Mouse (Mus musculus): ENCODE results near the gene Hsdl1. TPM values are rescaled to one million over a fixed set of nuclear protein-coding genes. Genes with fewer than 3 reads are reported as not detected.

The Hsdl1 gene
- polyA plus RNA-seq, 1 experiment from 2014 or later = 21.8 TPM

DNA sequence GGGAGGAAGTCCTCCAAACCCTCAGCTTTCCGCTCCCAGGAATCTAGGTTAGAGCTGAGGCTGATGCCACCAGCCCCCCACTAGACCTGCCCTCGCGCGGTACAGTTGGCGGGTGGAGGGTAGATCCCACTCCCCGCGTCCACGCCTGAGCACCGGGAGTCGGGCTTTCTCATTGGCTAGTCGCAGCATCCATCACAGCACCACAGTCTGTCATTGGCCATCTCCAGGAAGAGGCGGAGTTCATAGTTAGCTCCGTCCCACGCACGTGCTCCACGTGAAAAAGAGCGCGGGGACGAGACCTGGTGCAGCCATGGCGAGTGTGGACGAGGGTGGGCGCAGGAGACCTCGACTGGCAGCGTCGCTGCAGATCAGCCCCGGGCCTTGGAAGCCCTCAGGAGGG lies 37.5 kb upstream of the Hsdl1 start, which contains the start of gene Adad2:
Gene Adad2 (plus strand): TSS at position 277 of the 400 bp plus-strand sequence.
- TF ChIP-seq CTCF (IDR thresholded peaks at IDR 0.05; ENCODE audit: low read depth) = no peak
- H3K36me3 ChIP-seq (ENCODE audit: control insufficient read depth, insufficient read depth) = no peaks in the 10 kb centered on the region
- no peaks in the 10 kb centered on the region for H3K4me1 ChIP-seq (replicated peaks; ENCODE audit: control insufficient read depth, insufficient read depth, low read length)
- WGBS = 83% methylated on average over 26 of the region's 26 CpGs
- H3K4me3 ChIP-seq (ENCODE audit: low read depth, low read length) = no peak within 1 kb of the TSS
- no peak within 1 kb of the TSS for H3K4me2 ChIP-seq (replicated peaks; ENCODE audit: low read depth)
- no peaks in the 10 kb centered on the region; the same call in 1 of the 2 replicates for H3K27me3 ChIP-seq (replicated peaks; ENCODE audit: control insufficient read depth, insufficient read depth, low read length)
- H3K9me3 ChIP-seq (ENCODE audit: control insufficient read depth) = no peaks in the 10 kb centered on the region
- H3K9ac ChIP-seq (ENCODE audit: low read depth, low read length) = no peak within 1 kb of the TSS
- H3K27ac ChIP-seq (ENCODE audit: low read depth, low read length) = no peak within 1 kb of the TSS
- ATAC-seq = no peak

DNA sequence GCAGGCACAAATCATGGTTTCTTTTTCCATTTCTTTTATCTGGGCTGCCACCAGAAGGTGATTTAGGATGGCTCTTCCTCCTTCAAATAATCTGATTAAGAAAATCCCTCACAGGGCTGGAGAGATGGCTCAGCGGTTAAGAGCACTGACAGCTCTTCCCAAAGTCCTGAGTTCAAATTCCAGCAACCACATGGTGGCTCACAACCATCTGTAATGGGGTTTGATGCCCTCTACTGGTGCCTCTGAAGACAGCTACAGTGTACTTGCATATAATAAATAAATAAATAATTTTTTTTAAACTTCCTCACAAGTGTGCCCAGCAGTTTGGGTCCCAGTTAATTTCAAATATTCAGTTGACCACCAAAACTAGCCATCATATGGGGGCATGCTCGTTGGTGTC lies 31.2 kb upstream of the Hsdl1 start:
- no peak overlapping the region for H3K9ac ChIP-seq (ENCODE audit: low read depth, low read length)

DNA sequence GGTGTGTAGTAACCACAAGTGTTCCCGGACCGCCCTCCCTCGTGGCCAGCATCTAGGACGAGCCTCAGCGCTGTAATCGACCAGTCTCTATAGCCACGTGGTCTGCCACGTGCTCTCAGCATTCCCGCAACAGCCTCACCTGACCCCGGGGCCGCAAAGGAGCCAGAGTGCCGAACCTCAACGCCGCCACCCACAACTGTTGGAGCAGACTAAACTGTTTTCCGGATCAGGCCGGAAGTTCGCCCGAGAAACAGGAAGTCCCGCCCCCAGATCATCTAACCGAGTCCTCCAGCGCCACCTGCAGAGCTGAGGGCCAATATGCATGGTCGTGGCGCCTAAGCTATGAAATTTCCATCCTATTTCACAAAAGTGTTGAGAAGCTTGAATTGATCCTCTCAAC lies 30.0 kb upstream of the Hsdl1 start, which contains the start of gene Taf1c:
Gene Taf1c (minus strand): TSS at position 227 of the 400 bp plus-strand sequence.
- Histone ChIP-seq H3K4me2 (replicated peaks; ENCODE audit: low read depth) (peak within 1 kb of the TSS; percentile 79), H3K4me3 (ENCODE audit: low read depth, low read length) (peak within 1 kb of the TSS; percentile 52), H3K27ac (ENCODE audit: low read depth, low read length) (peak within 1 kb of the TSS; percentile 30), H3K4me1 (replicated peaks; ENCODE audit: control insufficient read depth, insufficient read depth, low read length) (peaks cover 6% of the 10 kb centered on the region; the same call in 1 of the 2 replicates), H3K9me3 (ENCODE audit: control insufficient read depth) (no peaks in the 10 kb centered on the region), H3K27me3 (replicated peaks; ENCODE audit: control insufficient read depth, insufficient read depth, low read length) (no peaks in the 10 kb centered on the region), H3K36me3 (ENCODE audit: control insufficient read depth, insufficient read depth) (peaks cover 28% of the 10 kb centered on the region), H3K9ac (ENCODE audit: low read depth, low read length) (peak within 1 kb of the TSS; percentile 51; the same call in 1 of the 2 replicates)
- TF ChIP-seq CTCF (IDR thresholded peaks at IDR 0.05; ENCODE audit: low read depth) = peak; percentile 96
- ATAC-seq = peak; percentile 90
- WGBS = under 1% methylated on average over 23 of the region's 23 CpGs

More for the DNA sequence above, 31.2 kb upstream of the Hsdl1 start:
- H3K4me1 ChIP-seq (replicated peaks; ENCODE audit: control insufficient read depth, insufficient read depth, low read length) = peaks cover 6% of the 10 kb centered on the region; the same call in 1 of the 2 replicates
- H3K9me3 ChIP-seq (ENCODE audit: control insufficient read depth) = no peaks in the 10 kb centered on the region
- no peak overlapping the region for H3K4me3 ChIP-seq (ENCODE audit: low read depth, low read length)
- H3K36me3 ChIP-seq (ENCODE audit: control insufficient read depth, insufficient read depth) = peaks cover 15% of the 10 kb centered on the region
- WGBS = 83% methylated on average over 2 of the region's 2 CpGs
- H3K4me2 ChIP-seq (replicated peaks; ENCODE audit: low read depth) = no peak overlapping the region
- TF ChIP-seq CTCF (IDR thresholded peaks at IDR 0.05; ENCODE audit: low read depth) = peak; percentile 58
- no peak overlapping the region for H3K27ac ChIP-seq (ENCODE audit: low read depth, low read length)
- ATAC-seq = no peak
- H3K27me3 ChIP-seq (replicated peaks; ENCODE audit: control insufficient read depth, insufficient read depth, low read length) = no peaks in the 10 kb centered on the region

DNA sequence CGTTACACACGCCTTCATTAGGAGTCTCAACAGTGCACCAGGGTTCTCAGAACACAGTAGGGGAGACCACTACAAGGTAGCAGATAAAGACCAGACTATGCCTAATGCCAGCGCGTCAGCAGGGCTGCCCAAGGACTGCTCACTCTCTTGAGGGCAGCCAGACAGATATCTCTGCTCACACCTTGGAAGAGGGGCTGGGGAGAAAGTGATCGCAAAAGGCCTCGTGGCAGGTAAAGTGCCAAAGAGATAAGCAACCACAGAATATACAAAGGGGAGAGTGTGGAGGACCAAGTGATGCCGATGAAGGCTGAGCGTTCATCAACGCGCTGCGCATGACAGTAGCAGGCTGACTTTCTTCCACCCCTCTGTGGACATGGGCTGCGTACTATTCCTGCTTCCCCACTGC lies 29.4 kb upstream of the Hsdl1 start:
- Histone ChIP-seq H3K4me3 (ENCODE audit: low read depth, low read length) (peak overlapping the region; percentile 52), H3K4me2 (replicated peaks; ENCODE audit: low read depth) (peak overlapping the region; percentile 79), H3K27ac (ENCODE audit: low read depth, low read length) (peak overlapping the region; percentile 30), H3K27me3 (replicated peaks; ENCODE audit: control insufficient read depth, insufficient read depth, low read length) (no peaks in the 10 kb centered on the region), H3K4me1 (replicated peaks; ENCODE audit: control insufficient read depth, insufficient read depth, low read length) (peaks cover 6% of the 10 kb centered on the region; the same call in 1 of the 2 replicates), H3K36me3 (ENCODE audit: control insufficient read depth, insufficient read depth) (peaks cover 33% of the 10 kb centered on the region), H3K9ac (ENCODE audit: low read depth, low read length) (peak overlapping the region; percentile 51; the same call in 1 of the 2 replicates), H3K9me3 (ENCODE audit: control insufficient read depth) (no peaks in the 10 kb centered on the region)
- no peak for ATAC-seq
- TF ChIP-seq CTCF (IDR thresholded peaks at IDR 0.05; ENCODE audit: low read depth) = no peak
- 26% methylated on average over 12 of the region's 12 CpGs for WGBS

DNA sequence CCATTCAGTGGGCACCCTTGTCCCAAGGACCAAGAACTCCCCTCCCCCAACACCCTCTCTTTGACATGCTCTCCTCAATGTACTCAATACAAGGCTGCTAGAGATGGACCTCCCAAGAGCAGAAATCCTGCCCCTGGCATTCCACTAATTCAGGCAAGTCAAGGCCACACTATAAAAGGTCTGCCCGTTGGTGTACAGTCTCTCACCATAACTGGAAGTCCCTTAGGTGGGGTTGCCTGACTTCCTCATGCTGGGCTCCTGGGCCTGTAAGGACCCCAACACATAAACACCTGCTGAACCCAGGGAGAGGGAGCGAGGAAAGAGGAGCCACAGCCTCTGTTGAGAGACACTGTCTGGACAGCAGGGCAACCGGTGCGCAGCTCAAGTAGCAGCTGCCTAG lies 28.8 kb upstream of the Hsdl1 start:
- no peak for TF ChIP-seq CTCF (IDR thresholded peaks at IDR 0.05; ENCODE audit: low read depth)
- H3K4me3 ChIP-seq (ENCODE audit: low read depth, low read length) = no peak overlapping the region
- H3K4me2 ChIP-seq (replicated peaks; ENCODE audit: low read depth) = peak overlapping the region; percentile 79
- no peak for ATAC-seq
- H3K27ac ChIP-seq (ENCODE audit: low read depth, low read length) = no peak overlapping the region
- H3K27me3 ChIP-seq (replicated peaks; ENCODE audit: control insufficient read depth, insufficient read depth, low read length) = no peaks in the 10 kb centered on the region
- H3K9ac ChIP-seq (ENCODE audit: low read depth, low read length) = 0 out of 2 replicates have a peak overlapping the region, but pooled peaks have one; percentile 51
- H3K9me3 ChIP-seq (ENCODE audit: control insufficient read depth) = no peaks in the 10 kb centered on the region
- WGBS = 89% methylated on average over 4 of the region's 4 CpGs
- peaks cover 39% of the 10 kb centered on the region for H3K36me3 ChIP-seq (ENCODE audit: control insufficient read depth, insufficient read depth)
- peaks cover 6% of the 10 kb centered on the region; the same call in 1 of the 2 replicates for H3K4me1 ChIP-seq (replicated peaks; ENCODE audit: control insufficient read depth, insufficient read depth, low read length)

DNA sequence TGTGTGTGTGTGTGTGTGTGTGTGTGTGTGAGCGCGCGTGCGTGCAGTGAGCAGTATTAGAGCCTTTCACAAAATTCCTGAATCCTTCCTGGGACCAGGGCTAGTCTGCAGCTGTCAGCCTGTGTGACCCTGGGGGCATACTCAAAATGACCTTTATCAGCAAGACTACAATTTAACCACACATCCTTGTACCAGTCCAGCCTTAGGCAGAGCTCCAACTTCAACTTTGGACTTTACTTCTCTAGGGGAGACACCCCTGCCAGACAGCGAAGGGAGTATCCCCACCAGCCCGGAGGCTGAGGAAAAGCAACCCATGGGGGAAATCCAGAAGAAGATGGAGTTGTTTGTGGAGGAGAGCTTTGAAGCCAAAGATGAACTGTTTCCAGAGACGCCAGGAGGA lies 16.5 kb upstream of the Hsdl1 start:
- H3K36me3 ChIP-seq (ENCODE audit: control insufficient read depth, insufficient read depth) = no peaks in the 10 kb centered on the region; the same call in 1 of the 2 replicates
- H3K9ac ChIP-seq (ENCODE audit: low read depth, low read length) = no peak overlapping the region
- 67% methylated on average over 7 of the region's 7 CpGs for WGBS
- H3K9me3 ChIP-seq (ENCODE audit: control insufficient read depth) = no peaks in the 10 kb centered on the region
- no peak overlapping the region for H3K4me3 ChIP-seq (ENCODE audit: low read depth, low read length)
- H3K27ac ChIP-seq (ENCODE audit: low read depth, low read length) = peak overlapping the region; percentile 28; the same call in 1 of the 2 replicates
- no peak for TF ChIP-seq CTCF (IDR thresholded peaks at IDR 0.05; ENCODE audit: low read depth)
- no peak overlapping the region for H3K4me2 ChIP-seq (replicated peaks; ENCODE audit: low read depth)
- peaks cover 24% of the 10 kb centered on the region; the same call in 1 of the 2 replicates for H3K4me1 ChIP-seq (replicated peaks; ENCODE audit: control insufficient read depth, insufficient read depth, low read length)
- no peaks in the 10 kb centered on the region for H3K27me3 ChIP-seq (replicated peaks; ENCODE audit: control insufficient read depth, insufficient read depth, low read length)
- no peak for ATAC-seq
